Mouse (Mus musculus): Measurements from ENCODE around the gene Cpt1a.

DNA sequence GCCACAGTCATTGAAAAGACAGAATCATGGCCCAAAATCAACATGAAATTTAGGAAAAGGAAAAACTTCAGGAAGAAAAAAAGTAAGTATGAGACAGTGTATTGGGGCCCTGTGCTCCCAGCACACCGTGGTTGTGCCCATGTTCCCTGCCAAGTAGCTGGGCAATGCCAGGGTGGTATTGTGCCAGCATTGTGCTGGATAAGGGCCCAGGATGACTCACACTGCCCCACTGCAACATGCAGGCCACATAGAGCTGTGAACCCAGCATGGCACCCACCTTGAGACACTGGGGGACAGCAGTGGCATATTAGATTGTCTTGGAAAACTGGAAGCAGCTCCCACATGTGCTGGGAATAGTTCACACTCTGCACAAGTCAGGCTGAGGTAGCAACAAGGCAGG, 33.1 kb upstream of the Cpt1a start:
- TF ChIP-seq CTCF (IDR thresholded peaks at IDR 0.05; ENCODE audit: low read depth) (no peak), EP300 (optimal IDR thresholded peaks at IDR 0.05) (no peak)

All from stomach, postnatal 0 days (tissue).